Mouse (Mus musculus) inflammation-experienced regulatory T-cells, adult 16 weeks (primary cell): ENCODE measurements around the gene Phykpl. TPM values are rescaled to one million over a fixed set of nuclear protein-coding genes. Genes with fewer than 3 reads are reported as not detected.

Source experiments
- polyA plus RNA-seq: library from polyadenylated mRNA; unstranded; fragments of 100-300 nt; shearing (Covaris generic); gene quantifications from one replicate; pipeline ENCODE4 v1.2.1, GENCODE M21; 2017

Phykpl gene
- 28.7 TPM for polyA plus RNA-seq

DNA sequence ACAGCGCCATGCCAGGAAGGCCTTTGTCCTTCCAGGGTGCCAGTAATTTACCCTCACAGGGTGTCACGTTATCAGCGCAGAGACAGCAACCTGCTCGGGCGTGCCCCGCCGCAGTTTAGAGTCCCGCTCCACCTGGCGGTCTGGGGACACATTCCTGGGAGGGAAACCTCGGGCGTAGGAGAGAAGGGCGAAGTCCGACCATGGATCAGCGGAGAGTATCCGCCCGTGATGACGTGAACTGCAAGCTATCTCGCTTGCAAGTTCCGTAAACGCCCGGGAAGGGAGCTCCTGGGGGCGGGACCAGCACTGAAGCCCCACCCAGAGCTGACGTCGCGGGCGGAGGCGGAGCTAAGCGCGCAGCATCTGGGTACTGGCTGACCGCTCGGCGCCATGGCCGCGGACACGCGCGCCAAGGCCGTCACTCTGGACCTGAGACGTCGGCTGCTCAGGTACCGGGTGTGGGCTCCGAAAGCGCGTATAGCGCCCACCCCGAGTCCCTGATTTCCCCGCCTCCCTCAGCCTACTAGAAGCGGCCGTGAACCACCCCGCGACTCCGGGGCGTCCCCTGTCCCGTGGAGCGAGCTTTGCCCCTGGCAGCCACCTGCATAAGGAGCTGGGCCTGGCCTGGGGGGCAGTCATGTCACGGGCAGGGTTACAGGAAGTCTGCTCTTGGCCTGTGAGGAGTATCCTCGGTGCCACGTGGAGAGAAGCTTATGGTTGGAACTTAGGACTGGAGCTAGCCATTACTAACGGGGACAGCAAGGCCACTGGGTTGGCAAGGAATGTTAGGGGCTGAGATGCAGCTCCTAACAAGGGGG, at the start of gene Phykpl:
Gene Phykpl, plus strand, starts transcription at position 327 of the 818 bp plus-strand sequence.

DNA sequence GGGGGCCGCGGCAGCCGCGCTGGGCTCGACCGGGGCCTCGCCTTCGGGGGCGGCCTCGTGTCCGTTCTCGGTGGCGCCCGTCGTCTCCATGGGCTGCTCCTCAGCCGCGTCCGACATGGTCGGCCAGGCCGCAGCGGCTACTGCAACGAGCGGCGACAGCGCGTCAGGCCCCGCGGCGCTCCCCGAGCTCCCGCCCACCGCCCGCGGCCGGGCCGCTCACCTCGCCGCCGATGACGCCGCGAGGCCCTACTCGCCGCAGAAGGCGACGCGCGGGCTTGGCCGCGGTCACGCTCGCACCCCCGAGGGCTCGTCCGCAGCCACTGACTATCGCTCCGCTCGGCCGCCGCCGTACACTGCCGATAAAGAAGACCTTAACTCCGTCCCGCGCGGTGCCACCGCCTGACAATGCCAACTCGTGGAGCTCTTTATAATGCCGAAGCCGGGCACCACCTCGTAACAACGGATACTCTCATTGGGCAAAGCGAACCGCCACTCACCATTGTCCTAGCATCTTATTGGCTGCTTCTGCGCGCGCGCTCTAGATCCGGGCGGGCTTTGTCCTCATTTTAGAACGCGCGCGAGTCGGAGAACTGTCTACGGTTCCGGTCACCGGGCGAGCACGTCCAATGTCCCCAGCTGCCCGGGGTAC, 22.0 kb downstream of the Phykpl start, which contains the start of gene Hnrnpab:
Gene Hnrnpab, minus strand, starts transcription at position 401 of the 649 bp plus-strand sequence.

DNA sequence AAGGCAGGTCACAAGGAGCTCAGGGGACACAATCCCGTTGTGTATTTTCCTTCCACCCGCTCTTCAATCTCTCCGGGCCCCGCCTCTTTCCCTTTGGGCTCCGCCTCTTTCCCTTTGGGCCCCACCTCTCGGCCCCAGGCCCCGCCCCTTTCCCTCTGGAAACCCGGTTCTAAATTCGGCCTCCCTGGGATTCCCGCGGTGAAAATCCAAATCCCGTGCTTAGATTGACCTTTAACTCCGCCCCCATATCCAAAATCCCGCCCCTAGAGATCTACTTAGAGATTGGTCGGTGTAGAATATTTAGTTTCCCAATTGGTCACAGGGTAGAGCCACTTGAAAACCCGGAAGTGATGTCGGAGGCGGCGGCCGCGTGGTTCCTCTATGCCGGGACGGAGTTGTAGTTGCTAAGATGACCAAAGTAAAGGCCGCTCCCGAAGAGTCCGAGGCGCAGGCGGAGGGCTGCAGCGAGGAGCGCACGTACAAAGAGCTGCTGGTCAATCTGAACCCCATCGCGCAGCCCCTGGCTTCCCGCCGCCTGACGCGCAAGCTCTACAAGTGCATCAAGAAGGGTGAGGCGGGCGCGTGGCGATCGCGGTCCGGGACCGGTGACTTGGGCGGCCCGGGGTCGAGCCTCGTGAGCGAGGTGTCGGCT, 35.0 kb downstream of the Phykpl start, which contains the start of gene Nhp2:
Gene Nhp2, plus strand, starts transcription at position 327 of the 652 bp plus-strand sequence.

DNA sequence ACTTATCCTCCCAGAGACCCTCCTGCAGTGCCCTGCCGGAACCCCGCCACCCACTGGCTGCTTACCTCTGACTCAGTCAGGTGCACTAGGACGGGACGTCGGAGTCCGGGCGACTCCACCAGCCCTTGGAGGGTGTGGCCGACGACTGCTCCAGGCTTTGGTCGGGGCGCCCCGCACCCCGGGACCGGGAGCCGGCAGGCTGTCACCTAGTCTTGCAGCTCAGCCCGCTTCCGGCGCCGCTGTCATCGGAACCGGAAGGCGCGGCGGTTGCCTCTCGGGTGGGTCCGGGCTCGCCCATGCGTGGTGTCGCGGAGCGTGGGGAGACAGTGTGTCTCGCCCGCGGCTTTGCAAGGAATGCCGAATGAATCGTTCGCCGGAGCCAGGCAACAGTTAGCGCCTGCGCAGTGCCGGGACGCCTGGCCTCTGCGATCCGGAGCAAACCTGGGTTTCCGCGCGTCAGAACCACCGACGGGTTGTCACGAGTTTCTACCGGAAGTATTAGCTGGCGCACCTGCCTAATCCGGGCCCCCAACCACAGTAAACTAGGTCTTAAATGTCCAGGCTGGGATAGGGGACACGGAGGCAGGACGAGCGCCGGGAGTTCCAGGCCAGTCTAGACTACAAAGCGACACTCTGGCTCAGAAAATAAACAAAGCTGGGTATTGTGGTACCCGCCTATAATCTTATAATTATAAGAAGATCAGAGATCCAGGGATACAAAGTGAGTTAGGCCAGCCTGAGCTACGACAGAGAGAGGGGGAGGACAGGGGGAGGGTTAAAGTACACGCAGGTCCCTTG, 51.2 kb downstream of the Phykpl start, which contains the start of gene Rmnd5b:
Gene Rmnd5b, minus strand, starts transcription at position 372 of the 798 bp plus-strand sequence.

DNA sequence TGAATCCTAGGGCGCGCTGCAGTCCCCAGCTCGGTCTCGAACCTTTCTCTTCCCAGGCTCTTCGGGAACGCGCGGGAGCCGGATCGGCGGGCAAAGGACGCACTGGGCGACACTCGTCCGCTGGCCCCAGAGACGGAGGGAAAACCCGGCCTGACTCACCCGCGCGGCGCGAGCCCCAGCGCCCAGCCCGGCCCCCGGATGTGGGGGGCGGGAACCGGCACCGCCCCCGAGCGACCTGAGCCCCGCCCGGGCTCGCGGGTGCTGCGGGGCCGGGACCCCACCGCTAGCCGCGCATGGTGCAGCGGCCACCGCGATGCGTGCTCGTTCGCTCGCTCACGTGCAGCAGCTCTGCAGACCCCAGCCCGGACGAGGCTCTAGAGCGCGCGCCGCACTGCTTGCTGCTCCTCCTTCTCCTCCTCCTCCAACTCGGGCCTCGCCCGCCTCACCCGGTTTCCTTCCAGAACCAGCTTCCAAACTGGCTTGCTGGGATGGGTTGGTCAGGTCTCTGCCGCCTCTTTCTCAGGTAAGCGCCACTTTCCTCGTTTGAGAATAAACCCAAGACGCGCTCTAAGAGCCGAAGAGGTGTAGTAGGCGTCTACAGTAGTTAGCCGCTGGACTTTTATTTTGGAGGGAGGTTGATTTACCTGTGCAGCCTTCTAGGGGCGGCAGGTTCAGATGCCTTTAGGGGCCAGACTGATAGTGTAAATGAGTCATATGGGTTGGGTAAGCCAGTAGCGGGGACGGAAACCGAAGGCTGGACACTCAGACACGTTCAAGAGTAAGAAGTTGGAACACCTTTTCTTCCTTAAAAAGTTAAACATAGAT, 66.3 kb downstream of the Phykpl start, which contains the start of the genes N4bp3 and D930048N14Rik:
Gene N4bp3, minus strand, starts transcription at position 152 of the 825 bp plus-strand sequence.
Gene D930048N14Rik, plus strand, starts transcription at position 264 of the 825 bp plus-strand sequence.

Other genes starting within 250 kb of the Phykpl start
- gene Hnrnpab, start 22.1 kb downstream of the Phykpl start, polyA plus RNA-seq = 34.4 TPM
- 100 TPM for gene Nhp2, start 35.0 kb downstream of the Phykpl start, polyA plus RNA-seq
- gene Rmnd5b, start 51.1 kb downstream of the Phykpl start, polyA plus RNA-seq = 91.0 TPM
- gene N4bp3, start 66.1 kb downstream of the Phykpl start, polyA plus RNA-seq = 10.7 TPM
- gene D930048N14Rik, start 66.2 kb downstream of the Phykpl start, polyA plus RNA-seq = 0.91 TPM
- 20.0 TPM for gene 0610009B22Rik, start 104.1 kb downstream of the Phykpl start, polyA plus RNA-seq
- 31.1 TPM for gene Sec24a, start 178.9 kb downstream of the Phykpl start, polyA plus RNA-seq
- gene Sar1b, start 178.9 kb downstream of the Phykpl start, polyA plus RNA-seq = 136 TPM